Mouse (Mus musculus) kidney, adult 8-10 months (tissue): Measurements from ENCODE around the gene Foxn4.

Source experiments
- DNase-seq, 2 experiments: peaks; one replicate each; pipeline ENCODE4 v3.0.0; 2022

Gene Foxn4

DNA sequence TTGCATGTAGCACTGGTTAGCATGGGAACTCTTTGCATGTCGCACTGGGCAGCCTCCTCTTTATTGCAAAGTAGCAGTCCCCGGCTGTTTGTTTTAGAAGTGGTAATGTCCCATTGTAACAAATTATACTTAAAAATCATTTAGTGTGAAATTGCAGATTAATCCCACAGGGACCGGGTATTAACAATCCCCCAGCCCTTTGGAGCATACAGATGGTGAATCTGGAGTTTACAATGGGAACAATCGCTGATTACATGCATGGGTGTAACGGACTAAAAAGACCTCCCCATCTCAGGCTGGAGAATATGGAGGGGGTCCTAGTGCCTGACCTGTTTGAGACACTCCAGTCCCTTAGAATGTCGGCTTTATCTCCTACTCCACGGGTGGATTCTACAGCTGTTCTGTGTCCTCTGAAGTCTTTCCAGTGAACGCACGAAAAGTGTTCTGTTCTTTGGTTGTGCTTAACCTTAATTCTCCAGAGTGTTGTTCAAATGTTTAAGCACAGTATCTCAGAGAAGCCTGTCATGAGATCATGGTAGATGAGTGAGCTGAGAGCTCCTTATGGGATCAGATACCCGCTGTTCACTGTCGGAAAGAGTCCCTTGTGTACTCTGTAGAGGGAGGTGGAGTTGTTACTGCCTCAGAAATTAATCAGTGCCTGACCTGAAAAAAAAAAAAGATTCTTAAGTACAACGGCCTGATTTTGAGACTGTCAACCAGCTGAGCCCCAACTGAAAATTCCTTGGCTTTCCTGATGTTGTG lies 6.0 kb upstream of the Foxn4 start:
- no peak for DNase-seq

GRCm38 (mm10) chr5:114275991-114276390 lies 2.4 kb upstream of the Foxn4 start:
- DNase-seq, result no peak

DNA sequence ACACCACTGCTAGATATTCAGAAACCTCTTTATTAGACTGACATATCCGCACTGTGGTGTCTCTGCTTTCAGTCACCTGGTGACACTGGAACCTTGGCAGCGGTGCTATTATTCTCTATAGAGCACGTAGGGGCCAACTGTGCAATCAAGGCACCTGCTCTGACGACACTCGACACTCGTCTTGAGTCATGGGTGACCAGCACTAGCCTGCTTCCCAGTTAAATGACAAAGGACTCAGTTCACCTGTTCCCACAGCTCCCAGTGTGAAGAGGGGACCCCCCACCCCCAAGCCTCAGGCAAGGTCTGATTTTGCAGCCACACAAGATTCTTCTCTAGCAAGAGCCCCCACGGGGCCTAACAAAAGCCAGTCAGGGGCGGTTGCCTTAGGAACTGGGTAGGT lies 1.7 kb upstream of the Foxn4 start:
- no peak for DNase-seq

DNA sequence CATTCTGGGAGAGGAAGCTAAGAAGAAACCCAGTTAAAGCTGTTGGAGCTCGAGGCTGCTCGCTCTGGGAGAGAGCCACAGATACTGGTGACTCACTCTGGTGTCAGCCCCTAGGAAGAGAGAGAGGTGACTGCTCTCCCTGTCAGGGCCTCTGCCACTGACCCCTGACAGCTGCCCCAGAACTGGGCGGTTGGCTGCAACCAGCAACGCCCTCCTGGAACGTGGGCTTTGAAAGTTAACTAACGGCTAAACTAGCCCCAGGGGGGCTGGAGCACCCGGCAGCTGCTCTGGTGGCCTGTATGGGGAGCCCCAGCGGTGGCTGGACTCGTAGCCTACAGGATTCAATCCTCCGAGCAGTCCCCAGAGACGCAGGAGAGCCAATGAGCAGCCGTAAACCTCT lies 3.6 kb downstream of the Foxn4 start:
- no peak for DNase-seq

DNA sequence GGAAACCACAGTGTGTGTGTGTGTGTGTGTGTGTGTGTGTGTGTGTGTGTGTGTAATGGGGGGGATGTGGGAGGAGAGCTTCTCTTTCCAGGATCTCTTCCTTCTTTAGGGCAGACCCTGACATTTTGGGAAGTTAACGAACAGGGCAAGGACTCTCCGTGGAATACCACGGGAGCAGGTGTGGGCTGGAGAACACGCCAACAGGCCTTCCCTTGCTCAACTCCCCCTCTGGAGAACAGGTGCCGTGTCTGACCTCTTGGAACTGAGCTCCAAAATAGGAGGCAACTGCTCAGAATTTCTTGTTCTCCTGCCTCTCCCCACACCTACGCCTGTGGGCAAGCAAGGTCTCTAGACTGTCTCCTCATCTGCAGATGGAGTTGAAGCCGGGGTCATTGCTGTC lies 4.1 kb downstream of the Foxn4 start:
- DNase-seq, result no peak

DNA sequence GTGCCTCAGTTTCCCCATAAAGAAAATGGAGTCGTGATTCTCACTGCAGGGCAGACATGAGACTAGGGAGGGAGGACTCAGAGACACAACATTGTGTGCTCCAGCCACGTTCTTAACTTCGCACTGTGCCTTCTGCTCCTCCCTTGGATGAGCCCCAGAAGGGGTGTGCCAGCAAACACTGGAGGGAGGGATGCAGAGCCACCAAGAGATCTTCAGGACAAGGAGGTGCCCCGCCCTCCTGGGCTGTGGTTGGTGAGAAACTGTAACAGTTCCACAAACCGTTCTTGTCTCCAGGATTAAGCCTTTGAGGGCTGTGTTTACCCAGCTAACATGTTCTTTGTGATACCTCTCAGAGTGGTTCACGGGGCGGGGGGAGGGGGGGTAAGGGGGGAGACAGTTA lies 5.0 kb downstream of the Foxn4 start:
- DNase-seq, result no peak

DNA sequence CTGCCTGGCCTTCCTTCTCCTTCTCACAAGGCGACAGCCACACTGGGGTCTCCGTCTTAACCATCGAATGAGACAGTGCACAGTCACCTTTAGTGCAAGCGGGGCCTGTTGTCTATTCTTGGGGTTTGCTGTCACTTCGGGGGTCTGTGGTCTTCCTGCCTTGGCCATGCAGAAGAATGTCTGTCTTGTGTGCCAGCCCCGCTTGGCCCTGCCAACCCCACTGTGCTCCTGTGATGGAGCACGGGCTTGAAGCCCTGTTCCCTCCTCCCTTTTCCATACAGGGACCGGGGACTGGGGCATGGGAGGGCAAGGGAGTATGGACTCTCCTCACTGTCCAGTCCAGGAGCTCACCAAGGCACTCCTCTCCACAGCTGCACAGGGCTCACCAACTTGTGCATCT lies 8.8 kb downstream of the Foxn4 start:
- DNase-seq, result no peak

DNA sequence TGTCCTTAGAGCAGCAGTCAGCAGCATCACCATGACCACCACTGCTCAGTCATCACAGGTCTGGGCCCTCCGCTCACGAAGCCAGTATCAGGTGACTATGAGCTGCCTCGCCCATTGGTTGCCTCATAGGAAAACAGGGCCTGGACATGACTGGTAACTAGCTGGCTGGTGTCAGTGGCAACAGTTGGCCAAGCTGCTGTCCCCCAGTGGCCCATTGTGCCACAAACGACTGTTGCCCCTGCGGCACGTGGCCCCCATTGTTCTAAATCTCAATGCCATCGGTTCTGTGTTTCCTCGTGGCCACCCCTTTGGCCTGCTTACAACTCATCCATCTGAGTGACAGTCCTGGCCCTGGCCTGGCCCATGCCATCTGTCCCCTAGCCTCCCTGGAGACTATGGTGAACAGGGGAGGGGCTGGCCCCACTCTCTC lies 9.6 kb downstream of the Foxn4 start:
- DNase-seq, result no peak

GRCm38 (mm10) chr5:114261494-114261893 lies 12.1 kb downstream of the Foxn4 start:
- no peak for DNase-seq

GRCm38 (mm10) chr5:114259495-114259894 lies 14.1 kb downstream of the Foxn4 start:
- DNase-seq, result no peak

GRCm38 (mm10) chr5:114248174-114248589 lies 25.4 kb downstream of the Foxn4 start:
- peak; percentile 14 to 52 for DNase-seq

DNA sequence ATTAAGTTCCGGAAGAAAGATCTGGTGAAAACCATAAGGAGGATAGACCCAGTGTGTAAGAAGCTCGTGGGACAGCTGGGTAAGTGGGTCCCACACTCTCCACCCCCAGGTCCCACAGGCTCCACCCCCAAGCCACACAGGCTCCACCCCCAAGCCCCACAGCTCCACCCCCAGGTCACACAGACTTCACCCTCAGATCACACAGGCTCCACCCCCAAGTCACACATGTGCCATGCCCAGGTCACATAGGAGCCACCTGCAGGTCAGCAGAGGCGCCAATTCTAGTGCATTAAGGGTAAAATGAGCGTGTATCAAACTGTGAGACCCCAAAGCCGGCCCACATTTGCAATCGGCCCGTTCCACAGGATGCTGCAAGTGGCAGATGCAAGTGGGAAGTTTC lies 27.1 kb downstream of the Foxn4 start:
- no peak for DNase-seq

GRCm38 (mm10) chr5:114239737-114240136 lies 33.9 kb downstream of the Foxn4 start:
- no peak for DNase-seq

GRCm38 (mm10) chr5:114238924-114239323 lies 34.7 kb downstream of the Foxn4 start:
- DNase-seq, result no peak

DNA sequence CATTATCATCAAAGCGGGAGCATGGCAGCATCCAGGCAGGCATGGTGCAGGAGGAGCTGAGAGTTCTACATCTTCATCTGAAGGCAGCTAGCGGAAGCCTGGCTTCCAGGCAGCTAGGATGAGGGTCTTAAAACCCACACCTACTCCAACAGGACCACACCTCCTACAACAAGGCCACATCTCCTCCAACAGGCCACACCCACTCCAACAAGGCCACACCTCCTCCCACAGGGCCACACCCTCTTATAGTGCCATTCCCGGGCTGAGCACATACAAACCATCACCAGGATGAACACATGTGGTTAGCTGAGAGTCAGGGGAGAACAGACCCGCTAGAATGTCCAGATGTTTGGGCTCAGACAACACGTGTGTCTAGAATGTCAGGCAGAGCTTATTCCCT lies 44.7 kb downstream of the Foxn4 start:
- DNase-seq, result no peak

DNA sequence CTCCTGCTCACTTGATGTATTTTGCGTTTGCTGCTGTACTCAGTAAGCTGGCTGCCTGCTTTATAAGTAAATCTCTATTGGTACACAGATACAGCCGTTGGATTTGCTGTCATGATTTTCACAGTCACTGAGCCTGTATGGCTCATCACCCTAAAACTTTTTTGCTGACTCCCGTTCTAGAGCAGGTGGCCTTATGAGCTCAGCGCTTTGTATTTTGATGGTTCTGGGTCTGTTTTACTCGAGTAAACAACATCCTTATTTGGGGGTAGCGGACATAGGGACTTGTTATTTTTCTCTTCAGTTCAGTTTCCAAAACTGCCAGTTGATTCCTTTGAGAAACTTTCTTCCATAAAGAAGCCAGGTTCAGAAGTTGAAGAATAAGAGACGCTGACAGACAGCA lies 47.6 kb downstream of the Foxn4 start:
- no peak for DNase-seq

GRCm38 (mm10) chr5:114218771-114219170 lies 54.8 kb downstream of the Foxn4 start:
- DNase-seq, result no peak

- DNase-seq, result no peak
These were observed 60.4 kb downstream of the Foxn4 start for GRCm38 (mm10) chr5:114213183-114213582.

DNA sequence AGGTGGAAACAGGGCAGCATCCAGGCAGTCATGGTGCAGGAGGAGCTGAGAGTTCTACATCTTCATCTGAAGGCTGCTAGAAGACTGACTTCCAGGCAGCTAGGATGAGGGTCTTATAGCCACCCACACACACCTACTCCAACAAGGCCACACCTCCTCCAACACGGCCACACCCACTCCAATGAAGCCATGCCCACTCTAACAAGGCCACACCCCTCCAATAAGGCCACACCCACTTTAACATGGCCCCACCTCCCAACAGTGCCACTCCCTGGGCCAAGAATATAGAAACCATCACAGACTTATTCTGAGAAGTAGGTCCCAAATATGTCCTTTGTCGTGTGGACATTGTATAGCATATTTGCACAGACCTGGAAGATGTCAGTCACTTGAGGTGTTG lies 67.4 kb downstream of the Foxn4 start:
- no peak for DNase-seq
